Mouse (Mus musculus) WW6 (cell line): Measurements from ENCODE around the gene 4930590J08Rik.
A peak's percentile ranks its signal among the peaks of the same experiment; 100 is the strongest.
"Not testable (repeated sequence)": the region's sequence is repeated elsewhere in the genome, so short reads cannot be mapped to it uniquely, and the experiment has no call there.

Source experiments
- DNase-seq: peaks from one replicate; pipeline ENCODE4 v3.0.0-alpha.2; 2013; ENCODE audit warnings: low read depth, low spot score

4930590J08Rik gene

GRCm38 (mm10) chr6:91902509-91902908 is at the start of gene 4930590J08Rik:
Gene 4930590J08Rik, plus strand, starts transcription at chr6:91902809.
- not testable (repeated sequence) for DNase-seq

GRCm38 (mm10) chr6:91858339-91858738 is 44.3 kb upstream of the 4930590J08Rik start:
- no peak for DNase-seq

- DNase-seq: no peak
These were observed 39.8 kb upstream of the 4930590J08Rik start for GRCm38 (mm10) chr6:91862848-91863247.

- no peak for DNase-seq
These were observed 38.0 kb upstream of the 4930590J08Rik start for GRCm38 (mm10) chr6:91864595-91864994.

- no peak for DNase-seq
These were observed 37.0 kb upstream of the 4930590J08Rik start for GRCm38 (mm10) chr6:91865601-91866000.

GRCm38 (mm10) chr6:91868091-91868490 is 34.5 kb upstream of the 4930590J08Rik start:
- DNase-seq: no peak

GRCm38 (mm10) chr6:91872781-91873180 is 29.8 kb upstream of the 4930590J08Rik start:
- DNase-seq: no peak

- DNase-seq: peak; percentile 89
These were observed 24.5 kb upstream of the 4930590J08Rik start, which contains the start of gene Ccdc174 for GRCm38 (mm10) chr6:91877885-91878651. Gene Ccdc174, plus strand, starts transcription at chr6:91878053.

GRCm38 (mm10) chr6:91883859-91884258 is 18.8 kb upstream of the 4930590J08Rik start:
- DNase-seq: no peak

- no peak for DNase-seq
These were observed 13.2 kb upstream of the 4930590J08Rik start for GRCm38 (mm10) chr6:91889255-91889906.

GRCm38 (mm10) chr6:91890615-91891014 is 12.0 kb upstream of the 4930590J08Rik start:
- DNase-seq: no peak

- no peak for DNase-seq
These were observed 10.8 kb upstream of the 4930590J08Rik start for GRCm38 (mm10) chr6:91891776-91892175.

- DNase-seq: no peak
These were observed 5.8 kb upstream of the 4930590J08Rik start for GRCm38 (mm10) chr6:91896783-91897182.

- DNase-seq: no peak
These were observed 1.1 kb upstream of the 4930590J08Rik start for GRCm38 (mm10) chr6:91901505-91901904.

- DNase-seq: no peak
These were observed 11.4 kb downstream of the 4930590J08Rik start for GRCm38 (mm10) chr6:91914011-91914410.

GRCm38 (mm10) chr6:91917286-91917685 is 14.7 kb downstream of the 4930590J08Rik start:
- no peak for DNase-seq

GRCm38 (mm10) chr6:91917716-91918115 is 15.1 kb downstream of the 4930590J08Rik start:
- no peak for DNase-seq

GRCm38 (mm10) chr6:91931231-91931630 is 28.6 kb downstream of the 4930590J08Rik start:
- no peak for DNase-seq

- no peak for DNase-seq
These were observed 35.9 kb downstream of the 4930590J08Rik start for GRCm38 (mm10) chr6:91938491-91938890.

- DNase-seq: no peak
These were observed 45.8 kb downstream of the 4930590J08Rik start for GRCm38 (mm10) chr6:91948426-91948825.

- not testable (repeated sequence) for DNase-seq
These were observed 55.4 kb downstream of the 4930590J08Rik start for GRCm38 (mm10) chr6:91958015-91958414.

GRCm38 (mm10) chr6:91960028-91960811 is 57.6 kb downstream of the 4930590J08Rik start:
- DNase-seq: no peak
